Mouse (Mus musculus) hindbrain, embryonic 10.5 days (tissue): ENCODE measurements around the gene Cuzd1. TPM values are rescaled to one million over a fixed set of nuclear protein-coding genes. Genes with fewer than 3 reads are reported as not detected.

Source experiments
- DNase-seq: peaks from one replicate; pipeline ENCODE4 v3.0.0-alpha.2; 2017; ENCODE audit warnings: low spot score
- H3K27ac ChIP-seq: fragments of 300-500 bp; sonication (generic); 2 replicates; pipeline ENCODE4 v1.5.1; 2016; ENCODE audit warnings: mild to moderate bottlenecking, moderate library complexity
- H3K27me3 ChIP-seq: fragments of 300-500 bp; sonication (generic); 2 replicates; pipeline ENCODE4 v1.6.1; 2016; ENCODE audit warnings: mild to moderate bottlenecking; ENCODE audit not compliant: poor library complexity, insufficient read depth, severe bottlenecking
- H3K36me3 ChIP-seq: fragments of 300-500 bp; sonication (generic); 2 replicates; pipeline ENCODE4 v1.6.1; 2016; ENCODE audit warnings: mild to moderate bottlenecking, moderate library complexity
- H3K4me1 ChIP-seq: fragments of 300-500 bp; sonication (generic); replicated peaks from 2 replicates; pipeline ENCODE4 v1.6.1; 2016; ENCODE audit warnings: mild to moderate bottlenecking
- H3K4me3 ChIP-seq: fragments of 300-500 bp; sonication (generic); 2 replicates; pipeline ENCODE4 v1.5.1; 2016; ENCODE audit warnings: mild to moderate bottlenecking, moderate library complexity
- H3K9me3 ChIP-seq: fragments of 300-500 bp; sonication (generic); 2 replicates; pipeline ENCODE4 v1.6.1; 2016; ENCODE audit warnings: mild to moderate bottlenecking, moderate library complexity
- WGBS: fragments of 180-500 bp; shearing (Covaris S2); methylation state at CpG from one replicate; pipeline ENCODE4 v1.1.7; 2016; 5-methylcytosine and 5-hydroxymethylcytosine counted together
- polyA plus RNA-seq: library from polyadenylated mRNA; unstranded; fragments of >200 nt; fragmentation: Nextera tagmentation; extraction: Ambion mirVana; gene quantifications from 2 replicates; pipeline ENCODE4 v1.2.1, GENCODE M21; 2016

Gene Cuzd1
- polyA plus RNA-seq, 1 experiment from 2014 or later = not detected

- Histone ChIP-seq H3K4me1 (peaks cover 3% of the 10 kb centered on the region; the same call in 1 of the 2 replicates), H3K27me3 (no peaks in the 10 kb centered on the region), H3K27ac (no peak overlapping the region), H3K9me3 (no peaks in the 10 kb centered on the region), H3K4me3 (no peak overlapping the region), H3K36me3 (no peaks in the 10 kb centered on the region)
- WGBS = 89% methylated on average over 5 of the region's 5 CpGs
- DNase-seq = no peak
Measured at GRCm38 (mm10) chr7:131327054-131327453, 5.0 kb upstream of the Cuzd1 start.

- Histone ChIP-seq H3K27me3 (no peaks in the 10 kb centered on the region), H3K4me3 (no peak overlapping the region), H3K27ac (no peak overlapping the region), H3K4me1 (peaks cover 5% of the 10 kb centered on the region; the same call in 1 of the 2 replicates), H3K36me3 (no peaks in the 10 kb centered on the region), H3K9me3 (no peaks in the 10 kb centered on the region)
- DNase-seq = no peak
- 85% methylated on average over 5 of the region's 7 CpGs for WGBS
Measured at GRCm38 (mm10) chr7:131318340-131318739, 3.8 kb downstream of the Cuzd1 start.

GRCm38 (mm10) chr7:131317587-131317986, 4.5 kb downstream of the Cuzd1 start:
- H3K27ac ChIP-seq = no peak overlapping the region
- 74% methylated on average over 12 of the region's 12 CpGs for WGBS
- H3K4me3 ChIP-seq = no peak overlapping the region
- no peaks in the 10 kb centered on the region for H3K9me3 ChIP-seq
- H3K4me1 ChIP-seq = peaks cover 5% of the 10 kb centered on the region; the same call in 1 of the 2 replicates
- H3K27me3 ChIP-seq = no peaks in the 10 kb centered on the region
- no peaks in the 10 kb centered on the region for H3K36me3 ChIP-seq
- no peak for DNase-seq

GRCm38 (mm10) chr7:131314493-131314892, 7.6 kb downstream of the Cuzd1 start:
- 85% methylated on average over 7 of the region's 7 CpGs for WGBS
- no peaks in the 10 kb centered on the region for H3K27me3 ChIP-seq
- H3K27ac ChIP-seq = no peak overlapping the region
- DNase-seq = no peak
- no peaks in the 10 kb centered on the region for H3K9me3 ChIP-seq
- no peaks in the 10 kb centered on the region for H3K4me1 ChIP-seq
- no peaks in the 10 kb centered on the region for H3K36me3 ChIP-seq
- H3K4me3 ChIP-seq = no peak overlapping the region

GRCm38 (mm10) chr7:131306733-131307132, 15.4 kb downstream of the Cuzd1 start:
- no peaks in the 10 kb centered on the region for H3K27me3 ChIP-seq
- H3K4me1 ChIP-seq = no peaks in the 10 kb centered on the region
- H3K9me3 ChIP-seq = no peaks in the 10 kb centered on the region
- H3K4me3 ChIP-seq = no peak overlapping the region
- no peaks in the 10 kb centered on the region for H3K36me3 ChIP-seq
- no peak for DNase-seq
- WGBS = 86% methylated on average over 5 of the region's 5 CpGs
- no peak overlapping the region for H3K27ac ChIP-seq

GRCm38 (mm10) chr7:131303340-131303739, 18.8 kb downstream of the Cuzd1 start:
- Histone ChIP-seq H3K4me3 (no peak overlapping the region), H3K36me3 (no peaks in the 10 kb centered on the region), H3K27me3 (no peaks in the 10 kb centered on the region), H3K4me1 (no peaks in the 10 kb centered on the region), H3K27ac (no peak overlapping the region), H3K9me3 (no peaks in the 10 kb centered on the region)
- WGBS = 83% methylated on average over 8 of the region's 8 CpGs
- DNase-seq = no peak

- no peak overlapping the region for H3K27ac ChIP-seq
- H3K36me3 ChIP-seq = no peaks in the 10 kb centered on the region
- no peaks in the 10 kb centered on the region for H3K9me3 ChIP-seq
- 83% methylated on average over 8 of the region's 8 CpGs for WGBS
- H3K4me1 ChIP-seq = no peaks in the 10 kb centered on the region
- H3K4me3 ChIP-seq = no peak overlapping the region
- no peaks in the 10 kb centered on the region for H3K27me3 ChIP-seq
- DNase-seq = no peak
Measured at GRCm38 (mm10) chr7:131297151-131297550, 24.9 kb downstream of the Cuzd1 start.

- Histone ChIP-seq H3K27ac (no peak overlapping the region), H3K9me3 (no peaks in the 10 kb centered on the region), H3K4me1 (no peaks in the 10 kb centered on the region), H3K4me3 (no peak overlapping the region), H3K36me3 (no peaks in the 10 kb centered on the region), H3K27me3 (no peaks in the 10 kb centered on the region)
- DNase-seq = no peak
- 81% methylated on average over 4 of the region's 4 CpGs for WGBS
Measured at GRCm38 (mm10) chr7:131265851-131266250, 56.2 kb downstream of the Cuzd1 start.

- no peaks in the 10 kb centered on the region for H3K27me3 ChIP-seq
- no peaks in the 10 kb centered on the region for H3K36me3 ChIP-seq
- H3K4me1 ChIP-seq = no peaks in the 10 kb centered on the region
- no peak overlapping the region for H3K4me3 ChIP-seq
- 93% methylated on average over 4 of the region's 4 CpGs for WGBS
- no peaks in the 10 kb centered on the region for H3K9me3 ChIP-seq
- DNase-seq = no peak
- H3K27ac ChIP-seq = no peak overlapping the region
Measured at GRCm38 (mm10) chr7:131264251-131264650, 57.8 kb downstream of the Cuzd1 start.

- H3K27me3 ChIP-seq = no peaks in the 10 kb centered on the region
- 79% methylated on average over 6 of the region's 6 CpGs for WGBS
- no peaks in the 10 kb centered on the region for H3K9me3 ChIP-seq
- no peak overlapping the region for H3K4me3 ChIP-seq
- H3K4me1 ChIP-seq = no peaks in the 10 kb centered on the region
- no peak overlapping the region for H3K27ac ChIP-seq
- H3K36me3 ChIP-seq = no peaks in the 10 kb centered on the region
- no peak for DNase-seq
Measured at GRCm38 (mm10) chr7:131260946-131261345, 61.1 kb downstream of the Cuzd1 start.

Other genes with a start within 250 kb of the Cuzd1 start
- gene 4933402N03Rik, start 176.0 kb downstream of the Cuzd1 start, polyA plus RNA-seq = not detected in 2 replicates
- gene 5430419D17Rik, start 147.9 kb downstream of the Cuzd1 start, polyA plus RNA-seq = 0.02 TPM in 1 of 2 replicates, not detected in the other
- not detected in 2 replicates for gene Fam24b, start 7.2 kb upstream of the Cuzd1 start, polyA plus RNA-seq
- gene Fam24a, start 11.6 kb upstream of the Cuzd1 start, polyA plus RNA-seq = not detected in 2 replicates
- 20.8 and 21.5 TPM in 2 replicates for gene 2310057M21Rik, start 40.5 kb upstream of the Cuzd1 start, polyA plus RNA-seq
- gene Pstk, start 48.8 kb upstream of the Cuzd1 start, polyA plus RNA-seq = 68.1 and 70.9 TPM in 2 replicates
- gene Ikzf5, start 88.2 kb upstream of the Cuzd1 start, polyA plus RNA-seq = 15.2 and 16.3 TPM in 2 replicates
- gene Acadsb, start 88.3 kb upstream of the Cuzd1 start, polyA plus RNA-seq = 63.0 and 68.4 TPM in 2 replicates
- gene Hmx3, start 220.6 kb upstream of the Cuzd1 start, polyA plus RNA-seq = 0.61 and 0.93 TPM in 2 replicates
- 0.91 and 1.2 TPM in 2 replicates for gene Hmx2, start 226.5 kb upstream of the Cuzd1 start, polyA plus RNA-seq
- 306 and 322 TPM in 2 replicates for gene Bub3, start 237.9 kb upstream of the Cuzd1 start, polyA plus RNA-seq